Mouse (Mus musculus): ENCODE data around the gene Izumo1r.

GRCm38 (mm10) chr9:14884641-14885040 is 19.1 kb downstream of the Izumo1r start:
- TF ChIP-seq POLR2A (IDR thresholded peaks at IDR 0.05; ENCODE audit: borderline replicate concordance, extremely low read depth, low read depth, low read length) (no peak), CTCF (IDR thresholded peaks at IDR 0.05; ENCODE audit: insufficient read depth, low read length) (no peak)

Data from lung, adult 2 months (tissue).